Mouse (Mus musculus) G1E (cell line): Measurements from ENCODE around the gene Ntpcr.

ENCODE experiments used
- CTCF ChIP-seq: IDR thresholded peaks from 2 replicates; pipeline ENCODE4 v1.5.1; 2012; ENCODE audit warnings: low read depth, low read length, inconsistent platforms, mixed read lengths
- GATA1 ChIP-seq: IDR thresholded peaks from 2 replicates; pipeline ENCODE4 v1.6.1; 2012; ENCODE audit warnings: borderline replicate concordance, low read length, inconsistent platforms, mixed read lengths
- GATA2 ChIP-seq: IDR thresholded peaks from 2 replicates; pipeline ENCODE4 v1.6.1; 2012; ENCODE audit warnings: low read depth, low read length, inconsistent platforms, borderline replicate concordance
- POLR2AphosphoS5 ChIP-seq: IDR thresholded peaks from 2 replicates; pipeline ENCODE4 v1.6.1; 2012; ENCODE audit warnings: low read depth, low read length, inconsistent platforms; ENCODE audit not compliant: insufficient replicate concordance
- TAL1 ChIP-seq: conservative IDR thresholded peaks from 2 replicates; pipeline ENCODE4 v1.6.1; 2012; ENCODE audit warnings: low read depth, low read length, inconsistent platforms, mixed read lengths

DNA sequence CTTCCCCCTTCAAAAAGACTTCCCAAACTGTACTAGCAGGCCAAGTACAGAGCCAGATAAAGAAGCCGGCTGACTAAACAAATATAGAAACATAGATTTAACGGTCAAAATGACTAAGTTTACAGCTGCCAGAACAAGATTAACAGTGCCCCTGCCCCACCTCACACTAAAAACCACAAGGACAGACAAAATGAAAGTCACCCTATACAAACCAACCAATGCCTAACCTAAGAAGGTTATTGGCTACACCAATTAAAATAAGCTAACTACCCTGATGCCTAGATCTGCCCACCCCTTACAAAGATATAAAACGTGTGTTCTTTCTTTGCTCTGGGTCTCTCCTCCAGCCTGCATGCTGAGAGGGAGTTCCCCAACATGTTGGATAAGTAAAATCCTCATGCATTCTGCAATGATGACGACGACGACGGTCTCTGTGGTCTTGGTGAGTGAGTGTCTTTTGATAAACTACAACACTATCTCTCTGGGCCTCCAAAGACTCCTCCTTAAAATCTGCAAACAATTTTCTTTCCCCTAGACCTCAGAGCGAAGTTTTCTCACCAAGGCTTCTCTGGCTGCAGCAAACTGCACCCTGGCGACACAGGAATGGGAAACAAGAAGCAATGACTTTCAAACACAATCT is 63.2 kb downstream of the Ntpcr start:
- TF ChIP-seq CTCF: no peak
- no peak for TF ChIP-seq TAL1
- TF ChIP-seq GATA1: no peak
- no peak for TF ChIP-seq POLR2AphosphoS5
- no peak for TF ChIP-seq GATA2
